Mouse (Mus musculus): ENCODE measurements at regions not wholly inside any gene's neighbourhood (a gene's known extent, or its start where the extent isn't known, plus 50 kb on each side); places are given as distances from the start of the nearest gene placed in this dataset.

DNA sequence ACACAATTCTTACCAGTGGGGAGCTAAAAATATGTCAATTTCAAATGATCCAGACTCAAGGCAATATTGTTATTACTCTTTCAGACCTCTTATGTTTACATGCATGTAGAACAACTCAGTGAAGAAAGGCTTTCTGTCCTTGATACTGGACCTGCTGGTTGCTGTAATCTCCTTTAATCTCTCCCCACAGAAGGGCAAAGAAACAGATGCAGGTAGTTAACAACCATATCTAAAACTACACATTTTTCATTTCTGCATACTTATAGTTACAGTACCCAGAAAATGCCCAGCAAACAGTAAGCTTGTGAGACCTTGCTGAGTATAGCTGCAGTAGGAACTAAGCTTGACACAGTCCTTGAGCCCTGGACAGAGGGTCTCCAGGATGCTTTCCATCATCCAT is 585.1 kb upstream of the Stxbp6 start:
- Histone ChIP-seq H3K27ac (ENCODE audit: control insufficient read depth, low read depth, low read length) (no peak overlapping the region), H3K9ac (ENCODE audit: control insufficient read depth, low read depth, low read length, poor library complexity, severe bottlenecking) (no peak overlapping the region), H3K4me3 (ENCODE audit: control insufficient read depth in 1 of 2, insufficient read depth in 1 of 2, low read depth in 2 of 2, low read length in 2 of 2) (no peak overlapping the region), H3K27me3 (ENCODE audit: control insufficient read depth in 1 of 2, insufficient read depth in 2 of 2, low read length in 2 of 2) (no peaks in the 10 kb centered on the region), H3K9me3 (replicated peaks; ENCODE audit: insufficient read depth, low read length) (no peaks in the 10 kb centered on the region), H3K4me1 (ENCODE audit: control insufficient read depth in 1 of 2, insufficient read depth in 2 of 2, low read length in 2 of 2) (peaks cover 0 to 2% of the 10 kb centered on the region in 2 experiments; a peak in 2 of 4 replicates), H3K79me2 (ENCODE audit: control insufficient read depth, insufficient read depth, low read length, poor library complexity) (no peaks in the 10 kb centered on the region), H3K36me3 (ENCODE audit: control insufficient read depth in 1 of 2, insufficient read depth in 2 of 2, low read length in 2 of 2) (no peaks in the 10 kb centered on the region; a peak in 1 of 4 replicates)
- TF ChIP-seq GATA1 (IDR thresholded peaks at IDR 0.05; ENCODE audit: low read depth, low read length) = peak; percentile 27; the same call in 1 of the 2 replicates
- peak; percentile 36 to 71; a peak in 3 of 4 replicates for TF ChIP-seq EP300 (IDR thresholded peaks at IDR 0.05; ENCODE audit: low read depth in 1 of 2, low read length in 2 of 2)
- TF ChIP-seq TCF12 (IDR thresholded peaks at IDR 0.05; ENCODE audit: low read depth, low read length) = peak; percentile 90
- TF ChIP-seq JUND (IDR thresholded peaks at IDR 0.05; ENCODE audit: low read depth, low read length) = no peak
- TF ChIP-seq E2F4 (IDR thresholded peaks at IDR 0.05; ENCODE audit: borderline replicate concordance, low read depth, low read length) = no peak
- TF ChIP-seq CHD1 (IDR thresholded peaks at IDR 0.05; ENCODE audit: low read depth, low read length) = no peak
- no peak for TF ChIP-seq UBTF (IDR thresholded peaks at IDR 0.05; ENCODE audit: borderline replicate concordance, insufficient read depth, low read depth, low read length)
- DNase-seq (ENCODE audit: low read depth, low spot score) = peak; percentile 6

DNA sequence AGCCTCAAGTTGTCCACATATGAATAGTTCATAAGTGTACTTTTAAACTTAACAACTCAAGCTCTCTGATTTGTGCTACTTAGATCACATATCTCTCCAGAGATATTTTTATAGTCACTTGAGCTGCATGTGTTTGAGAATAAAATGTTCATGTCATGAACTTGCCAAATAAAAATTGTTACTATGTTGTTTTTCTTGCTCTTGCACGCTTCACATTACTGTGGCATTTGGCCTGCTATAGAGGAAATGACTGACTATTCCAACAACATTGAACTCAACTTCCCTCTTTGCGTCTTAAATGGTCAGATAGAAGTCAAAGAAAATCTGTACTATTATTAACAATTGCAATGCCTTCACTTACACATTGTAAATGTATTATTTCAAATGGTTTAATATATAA is 582.1 kb upstream of the Stxbp6 start:
- Histone ChIP-seq H3K4me3 (ENCODE audit: control insufficient read depth in 1 of 2, insufficient read depth in 1 of 2, low read depth in 2 of 2, low read length in 2 of 2) (no peak overlapping the region), H3K79me2 (ENCODE audit: control insufficient read depth, insufficient read depth, low read length, poor library complexity) (no peaks in the 10 kb centered on the region), H3K36me3 (ENCODE audit: control insufficient read depth in 1 of 2, insufficient read depth in 2 of 2, low read length in 2 of 2) (no peaks in the 10 kb centered on the region; a peak in 1 of 4 replicates), H3K27ac (ENCODE audit: control insufficient read depth, low read depth, low read length) (no peak overlapping the region), H3K9me3 (replicated peaks; ENCODE audit: insufficient read depth, low read length) (no peaks in the 10 kb centered on the region), H3K27me3 (ENCODE audit: control insufficient read depth in 1 of 2, insufficient read depth in 2 of 2, low read length in 2 of 2) (no peaks in the 10 kb centered on the region), H3K9ac (ENCODE audit: control insufficient read depth, low read depth, low read length, poor library complexity, severe bottlenecking) (no peak overlapping the region), H3K4me1 (ENCODE audit: control insufficient read depth in 1 of 2, insufficient read depth in 2 of 2, low read length in 2 of 2) (peaks cover 0 to 2% of the 10 kb centered on the region in 2 experiments; a peak in 2 of 4 replicates)
- DNase-seq (ENCODE audit: low read depth, low spot score) = no peak
- TF ChIP-seq ELF1 (IDR thresholded peaks at IDR 0.05; ENCODE audit: low read depth, low read length) (no peak), ZMIZ1 (IDR thresholded peaks at IDR 0.05; ENCODE audit: low read depth, low read length) (no peak), TBP (IDR thresholded peaks at IDR 0.05; ENCODE audit: low read depth, low read length) (no peak), UBTF (IDR thresholded peaks at IDR 0.05; ENCODE audit: borderline replicate concordance, insufficient read depth, low read depth, low read length) (no peak), HCFC1 (IDR thresholded peaks at IDR 0.05; ENCODE audit: low read depth, low read length) (no peak), NRF1 (IDR thresholded peaks at IDR 0.05; ENCODE audit: insufficient read depth, low read depth, low read length, poor library complexity, severe bottlenecking) (no peak), USF1 (IDR thresholded peaks at IDR 0.05; ENCODE audit: low read depth, low read length) (no peak), USF2 (IDR thresholded peaks at IDR 0.05; ENCODE audit: borderline replicate concordance in 1 of 2, insufficient read depth in 1 of 2, low read depth in 1 of 2, low read length in 2 of 2) (no peak), TCF12 (IDR thresholded peaks at IDR 0.05; ENCODE audit: low read depth, low read length) (no peak)
